ENCODE assay signal across 8 mouse cellular contexts in genomic region chr5:122284183-122285028, GRCm38 (mm10). TPM values are rescaled to one million over a fixed set of nuclear protein-coding genes. Genes with fewer than 3 reads are reported as not detected.
A peak's percentile ranks its signal among the peaks of the same experiment; 100 is the strongest.
DNase-seq lines count a peak whose midpoint lies in the region; ATAC-seq and TF ChIP-seq lines count a peak whose summit lies in the region.

Pptc7 (plus strand) TSS chr5:122284365.

- TF ChIP-seq CTCF in ES-Bruce4 (IDR thresholded peaks at IDR 0.05; ENCODE audit: low read depth, low read length) = no peak
- no peak for TF ChIP-seq CTCF in lung, adult 2 months (IDR thresholded peaks at IDR 0.05; ENCODE audit: insufficient read depth, low read length)

- no peaks in the 10 kb centered on the region for H3K27me3 ChIP-seq in ES-Bruce4 (ENCODE audit: control insufficient read depth, insufficient read depth, low read length, poor library complexity, severe bottlenecking)
- H3K27me3 ChIP-seq in forebrain, embryonic 15.5 days = no peaks in the 10 kb centered on the region

- WGBS in forebrain, embryonic 15.5 days = under 1% methylated on average over 98 of the region's 114 CpGs
- WGBS in lung, adult 2 months = under 1% methylated on average over 100 of the region's 114 CpGs

- peaks cover 6% of the 10 kb centered on the region; the same call in 1 of the 2 replicates for H3K36me3 ChIP-seq in ES-Bruce4 (ENCODE audit: control insufficient read depth, insufficient read depth, low read length, poor library complexity, severe bottlenecking)
- no peaks in the 10 kb centered on the region for H3K36me3 ChIP-seq in forebrain, embryonic 15.5 days

- no peak for TF ChIP-seq EP300 in ES-Bruce4 (IDR thresholded peaks at IDR 0.05; ENCODE audit: insufficient read depth, low read depth, low read length)

- H3K9me3 ChIP-seq in ES-Bruce4 (replicated peaks; ENCODE audit: control insufficient read depth, insufficient read depth, low read length, poor library complexity, severe bottlenecking) = no peaks in the 10 kb centered on the region
- no peaks in the 10 kb centered on the region for H3K9me3 ChIP-seq in forebrain, embryonic 15.5 days

- peak; percentile 83 for DNase-seq in cerebellum, adult 11 months
- DNase-seq in heart, postnatal 25 days (ENCODE audit: low spot score) = peak; percentile 79
- peak; percentile 75 to 91 for DNase-seq in layer of hippocampus, adult 18-20 months (ENCODE audit: low spot score in 2 of 2)
- peak; percentile 79 for DNase-seq in lung, adult 2 months
- DNase-seq in thymus, adult 18-20 months = peak; percentile 85 to 88

- TF ChIP-seq POLR2A in ES-Bruce4 (IDR thresholded peaks at IDR 0.05; ENCODE audit: insufficient read depth, low read length) = no peak
- peak; percentile 47; the same call in 1 of the 2 replicates for TF ChIP-seq POLR2A in lung, adult 2 months (IDR thresholded peaks at IDR 0.05; ENCODE audit: borderline replicate concordance, extremely low read depth, low read depth, low read length)

- peak within 1 kb of the TSS; percentile 87 for H3K4me2 ChIP-seq in forebrain, embryonic 15.5 days (replicated peaks)

- no peaks in the 10 kb centered on the region for H3K4me1 ChIP-seq in ES-Bruce4 (ENCODE audit: control insufficient read depth, insufficient read depth, low read length)
- H3K4me1 ChIP-seq in forebrain, embryonic 15.5 days = peaks cover 23% of the 10 kb centered on the region
- H3K4me1 ChIP-seq in lung, adult 2 months (ENCODE audit: control insufficient read depth, insufficient read depth, low read length) = peaks cover 21% of the 10 kb centered on the region

- peak within 1 kb of the TSS; percentile 97 for H3K9ac ChIP-seq in ES-Bruce4 (ENCODE audit: low read depth, poor library complexity, severe bottlenecking)
- peak within 1 kb of the TSS; percentile 76 for H3K9ac ChIP-seq in forebrain, embryonic 15.5 days (replicated peaks)

- H3K27ac ChIP-seq in ES-Bruce4 (ENCODE audit: insufficient read depth, low read length) = no peak within 1 kb of the TSS
- peak within 1 kb of the TSS; percentile 87 for H3K27ac ChIP-seq in forebrain, embryonic 15.5 days (replicated peaks)

- intact Hi-C loops in heart, postnatal 25 days (cut with DNase I) = loop anchor here (5.0 kb wide), 1 partner anchor 38 kb away; no protein-coding TSS in a partner anchor

- peak; percentile 94 for ATAC-seq in forebrain, embryonic 15.5 days (replicated peaks)
- peak; percentile 78 for ATAC-seq in neutrophil, adult 5-6 weeks (ENCODE audit: extremely low read depth, insufficient number of reproducible peaks, low FRiP score, poor library complexity, severe bottlenecking)

- H3K4me3 ChIP-seq in ES-Bruce4 (ENCODE audit: low read depth, low read length) = peak within 1 kb of the TSS; percentile 91
- peak within 1 kb of the TSS; percentile 65 for H3K4me3 ChIP-seq in forebrain, embryonic 15.5 days
- peak within 1 kb of the TSS; percentile 89 for H3K4me3 ChIP-seq in lung, adult 2 months (replicated peaks; ENCODE audit: extremely low read depth, low read depth, low read length)

RNA-seq across cellular contexts. Expression of gene Pptc7, which starts in this region (rescaled TPM):
- polyA plus RNA-seq in ES-Bruce4 (2011; ENCODE audit: insufficient read depth, insufficient read length, low read depth, missing spikeins) = 18.7 and 20.7 TPM in 2 replicates
- polyA plus RNA-seq in forebrain, embryonic 15.5 days (2015; fragmentation: Nextera tagmentation; extraction: Ambion mirVana) = 8.2 and 8.3 TPM in 2 replicates
- 10 to 100 TPM; 91.3 to 93.5 TPM for total RNA-seq in heart, postnatal 25 days (2021)
- 10 to 100 TPM; 44.9 to 47.9 TPM for total RNA-seq in layer of hippocampus, adult 18-20 months (2021)
- 30.4 and 35.3 TPM in 2 replicates for polyA plus RNA-seq in lung, adult 2 months (2012; rRNA removed)
- 43.0 and 46.2 TPM in 2 replicates for total RNA-seq in neutrophil, adult 5-6 weeks (2017)
